Mouse (Mus musculus) C3H10T1/2 (cell line): ENCODE measurements around the gene Ptgdr2. TPM values are rescaled to one million over a fixed set of nuclear protein-coding genes. Genes with fewer than 3 reads are reported as not detected.

Source experiments
- polyA plus RNA-seq, 2 experiments: library from polyadenylated mRNA; unstranded; fragments of >200 nt; fragmentation: generic; extraction: Trizol; gene quantifications; one replicate each; pipeline ENCODE4 v1.2.1; 2012; ENCODE audit warnings: missing spikeins in 2 of 2

The Ptgdr2 gene
- under 1 TPM; 0.01 to 0.06 TPM for polyA plus RNA-seq

GRCm38 (mm10) chr19:10937110-10937563 is at the start of gene Ptgdr2:
TSS of gene Ptgdr2 (plus strand) at chr19:10937160.

GRCm38 (mm10) chr19:10895016-10895528 is 41.9 kb upstream of the Ptgdr2 start, which contains the start of gene Prpf19:
TSS of gene Prpf19 (plus strand) at chr19:10895231.

GRCm38 (mm10) chr19:10920532-10920931 is 16.4 kb upstream of the Ptgdr2 start, which contains the start of gene Zp1:
TSS of gene Zp1 (minus strand) at chr19:10920632.

DNA sequence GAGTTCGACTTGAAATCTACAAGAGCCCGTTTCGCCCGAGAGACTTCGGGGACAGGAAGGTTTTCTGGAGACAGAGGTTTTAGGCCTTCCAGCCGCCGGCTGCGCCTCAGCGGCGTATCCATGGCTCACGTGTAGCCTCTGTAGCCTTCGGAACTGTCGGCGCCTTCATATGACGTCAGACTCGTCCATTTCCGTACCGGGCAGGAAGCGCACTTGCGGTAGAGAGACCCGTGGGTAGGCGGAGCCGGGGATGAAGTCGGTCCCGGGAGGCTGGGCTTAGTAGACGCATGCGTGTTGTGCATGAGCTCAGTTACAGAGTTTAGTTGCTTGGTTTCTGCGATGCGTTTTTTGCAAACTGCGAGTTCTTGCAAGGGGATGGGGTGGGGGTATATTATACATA is 12.2 kb downstream of the Ptgdr2 start, which contains the start of gene Ccdc86:
Gene Ccdc86 (minus strand): TSS at position 155 of the 400 bp plus-strand sequence.

GRCm38 (mm10) chr19:10974238-10974865 is 37.4 kb downstream of the Ptgdr2 start, which contains the start of gene Ms4a10:
TSS of gene Ms4a10 (minus strand) at chr19:10974670.

Other genes with a start within 250 kb of the Ptgdr2 start
- gene Vps37c, start 248.4 kb upstream of the Ptgdr2 start, polyA plus RNA-seq, result 10 to 100 TPM; 13.6 to 25.7 TPM
- gene Cd5, start 198.2 kb upstream of the Ptgdr2 start, polyA plus RNA-seq, result under 1 TPM in 1 of 2 experiments, not detected in 1; 0.05 TPM
- not detected for gene Cd6, start 107.1 kb upstream of the Ptgdr2 start, polyA plus RNA-seq
- under 1 TPM; 0.14 to 0.30 TPM for gene Slc15a3, start 97.4 kb upstream of the Ptgdr2 start, polyA plus RNA-seq
- gene Tmem132a, start 67.2 kb upstream of the Ptgdr2 start, polyA plus RNA-seq, result 10 to 100 TPM; 29.2 to 92.3 TPM
- gene Tmem109, start 55.2 kb upstream of the Ptgdr2 start, polyA plus RNA-seq, result 100 to 1,000 TPM in 1 of 2 experiments, 10 to 100 TPM in 1; 86.0 to 103 TPM
- gene Prpf19, start 41.9 kb upstream of the Ptgdr2 start, polyA plus RNA-seq, result 100 to 1,000 TPM; 204 to 245 TPM
- gene Zp1, start 16.5 kb upstream of the Ptgdr2 start, polyA plus RNA-seq, result under 1 TPM in 1 of 2 experiments, not detected in 1; 0.17 TPM
- gene Ccdc86, start 12.1 kb downstream of the Ptgdr2 start, polyA plus RNA-seq, result 10 to 100 TPM; 12.0 to 31.9 TPM
- gene Ms4a10, start 37.5 kb downstream of the Ptgdr2 start, polyA plus RNA-seq, result not detected
- gene Ms4a15, start 56.1 kb downstream of the Ptgdr2 start, polyA plus RNA-seq, result not detected
- not detected for gene Ms4a18, start 80.9 kb downstream of the Ptgdr2 start, polyA plus RNA-seq
- not detected for gene Ms4a8a, start 143.9 kb downstream of the Ptgdr2 start, polyA plus RNA-seq
- not detected for gene 1700017D01Rik, start 193.7 kb downstream of the Ptgdr2 start, polyA plus RNA-seq
- gene 1700025F22Rik, start 228.2 kb downstream of the Ptgdr2 start, polyA plus RNA-seq, result not detected